Mouse (Mus musculus) ZHBTc4 (cell line): Measurements from ENCODE around the gene Rsc1a1.

Experiments used
- DNase-seq: peaks from one replicate; pipeline ENCODE4 v3.0.0-alpha.2; 2011; ENCODE audit warnings: low read depth, low spot score

Rsc1a1 gene

DNA sequence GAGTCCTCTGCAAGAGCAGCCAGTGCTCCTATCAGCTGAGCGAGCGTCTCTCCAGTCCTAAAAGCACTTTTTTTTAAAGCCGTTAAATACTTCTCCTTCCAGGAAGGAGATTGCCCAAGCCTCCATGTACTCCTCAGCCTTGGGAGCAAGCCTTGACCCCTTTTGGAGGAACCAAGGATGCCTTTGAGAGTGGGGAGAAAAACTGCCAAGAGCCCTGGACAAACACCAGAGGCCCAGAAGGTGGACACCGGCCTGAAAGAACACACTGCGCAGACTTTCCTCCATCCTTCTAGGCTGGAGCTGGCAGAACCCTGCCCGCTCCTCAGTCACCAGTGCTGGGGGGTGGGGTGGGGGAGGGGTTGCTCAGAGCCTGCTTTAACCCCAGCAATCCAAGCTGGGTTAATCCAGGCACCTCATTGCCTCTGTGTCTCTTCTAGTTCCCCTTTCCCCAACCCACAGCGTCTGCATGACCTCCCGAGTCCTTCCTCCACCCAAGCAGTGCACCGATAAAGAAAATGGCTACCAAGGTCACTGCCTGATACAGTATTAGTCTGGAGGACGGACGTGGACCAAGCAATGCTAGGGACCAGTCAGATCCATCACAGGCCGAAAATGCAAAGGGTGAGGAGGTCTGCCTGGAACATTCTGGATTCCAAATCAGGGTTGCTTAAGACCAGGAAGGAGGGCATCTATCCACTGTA, 29.3 kb downstream of the Rsc1a1 start:
- no peak for DNase-seq

- no peak for DNase-seq
Observed at GRCm38 (mm10) chr4:141654509-141654908, 30.9 kb downstream of the Rsc1a1 start.

DNA sequence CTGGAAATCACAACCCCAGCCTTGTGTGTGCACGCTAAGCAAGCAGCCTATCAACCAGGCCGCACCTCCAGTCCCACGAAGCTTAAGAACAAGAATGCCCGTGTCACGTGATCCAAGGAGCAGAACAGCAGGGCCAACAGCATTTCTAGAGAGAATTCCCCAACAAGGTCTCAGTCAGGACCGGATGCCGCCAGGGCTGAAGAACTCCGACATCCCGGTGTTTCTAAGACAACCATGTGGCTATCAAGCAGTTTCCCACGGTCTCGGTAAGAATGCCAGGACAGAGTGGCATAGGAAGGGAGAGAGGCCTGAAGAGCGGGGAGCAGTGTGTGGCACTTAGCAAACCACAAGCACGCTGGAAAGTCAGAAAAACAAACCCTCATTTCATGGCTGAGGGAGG, 31.6 kb downstream of the Rsc1a1 start:
- no peak for DNase-seq

DNA sequence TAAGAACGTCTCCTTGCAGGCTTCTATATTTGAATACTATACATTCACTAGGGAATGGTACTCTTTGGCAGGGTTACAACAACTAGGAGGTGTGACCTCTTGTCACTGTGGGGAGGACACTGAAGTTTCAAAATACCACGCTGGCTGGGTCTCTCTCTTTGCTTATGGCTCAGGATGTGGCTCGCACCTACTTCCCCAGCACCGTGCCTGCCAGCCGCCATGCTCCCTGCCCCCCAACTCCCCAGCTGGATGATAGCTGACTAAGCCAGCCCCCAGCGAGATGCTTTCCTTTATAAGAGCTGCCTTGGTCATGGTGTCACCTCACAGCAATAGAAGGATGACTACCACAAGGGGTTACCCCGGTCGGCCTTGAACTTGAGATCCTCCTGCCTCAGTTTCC, 32.4 kb downstream of the Rsc1a1 start:
- no peak for DNase-seq

- no peak for DNase-seq
Observed at GRCm38 (mm10) chr4:141651944-141652343, 33.5 kb downstream of the Rsc1a1 start.

DNA sequence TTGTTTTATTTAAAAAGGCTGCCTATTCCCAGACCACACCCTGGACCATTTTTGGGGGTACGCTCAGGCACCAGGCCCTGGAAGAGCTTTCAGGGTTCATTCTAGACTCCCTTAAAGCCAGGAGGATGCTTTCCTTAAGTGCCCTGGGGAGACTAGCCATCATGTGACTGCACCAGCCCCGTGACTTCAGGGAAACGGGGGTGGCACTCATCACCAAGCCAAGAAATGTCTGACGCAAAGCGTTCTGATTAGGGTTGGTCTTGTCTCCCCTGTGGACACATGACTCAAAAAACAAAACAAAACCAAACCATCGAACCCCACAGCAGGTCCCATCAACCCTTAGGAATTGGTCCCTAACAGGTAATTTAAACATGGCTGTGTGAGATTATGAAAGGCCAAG, 34.1 kb downstream of the Rsc1a1 start:
- DNase-seq: no peak

GRCm38 (mm10) chr4:141649244-141649643, 36.2 kb downstream of the Rsc1a1 start:
- no peak for DNase-seq

DNA sequence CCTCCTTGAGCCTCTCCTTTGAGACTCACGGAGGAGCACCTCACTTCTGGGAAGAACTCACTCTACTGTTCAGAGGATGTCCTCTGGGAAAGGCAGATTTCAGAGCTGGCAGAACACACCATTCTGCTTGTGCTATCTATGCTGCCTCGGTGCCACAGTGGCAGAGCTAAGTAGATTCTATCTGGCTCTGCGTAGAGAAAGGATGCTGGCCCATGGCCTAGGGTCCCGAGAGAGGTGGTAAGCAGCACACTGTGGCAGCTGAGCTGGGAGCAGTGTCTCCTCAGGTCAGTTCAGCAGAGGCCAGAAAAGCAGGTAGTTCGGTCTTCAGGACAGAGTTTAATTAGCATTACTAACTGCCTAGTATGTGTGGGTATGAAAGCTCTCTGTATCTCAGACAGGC, 37.1 kb downstream of the Rsc1a1 start:
- no peak for DNase-seq

DNA sequence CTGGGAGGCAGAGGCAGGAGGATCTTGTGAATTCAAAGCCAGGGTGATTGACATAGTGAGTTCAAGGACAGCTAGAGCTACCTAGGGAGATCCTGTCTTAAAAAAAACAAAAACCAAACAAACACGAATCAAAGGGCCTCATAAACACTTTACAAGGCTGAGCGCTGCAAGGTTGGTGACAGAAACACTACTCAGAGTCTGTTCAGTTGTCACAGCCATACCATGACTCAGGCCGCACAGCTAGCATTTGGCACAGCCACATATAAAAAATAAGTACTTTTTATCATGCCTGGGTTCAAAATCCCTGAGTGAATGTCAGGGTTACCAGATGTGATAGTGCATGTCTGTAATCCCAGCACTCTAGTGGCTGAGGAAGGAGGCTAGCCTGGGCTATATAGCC, 38.2 kb downstream of the Rsc1a1 start:
- no peak for DNase-seq

DNA sequence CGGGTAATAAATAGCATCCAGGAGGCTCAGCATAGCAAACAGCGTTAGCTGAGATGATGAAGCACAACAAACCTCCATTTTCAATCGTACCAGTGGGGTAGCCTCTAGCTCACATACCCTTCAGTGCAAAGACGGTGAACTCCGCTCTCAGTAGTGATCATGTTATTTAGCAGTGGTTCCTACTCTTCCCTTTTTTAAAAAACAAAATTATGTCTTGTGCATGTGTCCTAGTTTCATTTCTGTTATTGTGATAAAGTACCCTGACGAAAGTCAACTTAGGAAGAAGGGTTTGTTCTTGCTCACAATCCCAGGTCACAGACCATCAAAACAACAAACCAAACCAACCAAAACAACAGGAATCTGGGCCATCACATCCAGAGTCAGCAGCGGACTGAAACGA, 39.4 kb downstream of the Rsc1a1 start:
- DNase-seq: no peak

DNA sequence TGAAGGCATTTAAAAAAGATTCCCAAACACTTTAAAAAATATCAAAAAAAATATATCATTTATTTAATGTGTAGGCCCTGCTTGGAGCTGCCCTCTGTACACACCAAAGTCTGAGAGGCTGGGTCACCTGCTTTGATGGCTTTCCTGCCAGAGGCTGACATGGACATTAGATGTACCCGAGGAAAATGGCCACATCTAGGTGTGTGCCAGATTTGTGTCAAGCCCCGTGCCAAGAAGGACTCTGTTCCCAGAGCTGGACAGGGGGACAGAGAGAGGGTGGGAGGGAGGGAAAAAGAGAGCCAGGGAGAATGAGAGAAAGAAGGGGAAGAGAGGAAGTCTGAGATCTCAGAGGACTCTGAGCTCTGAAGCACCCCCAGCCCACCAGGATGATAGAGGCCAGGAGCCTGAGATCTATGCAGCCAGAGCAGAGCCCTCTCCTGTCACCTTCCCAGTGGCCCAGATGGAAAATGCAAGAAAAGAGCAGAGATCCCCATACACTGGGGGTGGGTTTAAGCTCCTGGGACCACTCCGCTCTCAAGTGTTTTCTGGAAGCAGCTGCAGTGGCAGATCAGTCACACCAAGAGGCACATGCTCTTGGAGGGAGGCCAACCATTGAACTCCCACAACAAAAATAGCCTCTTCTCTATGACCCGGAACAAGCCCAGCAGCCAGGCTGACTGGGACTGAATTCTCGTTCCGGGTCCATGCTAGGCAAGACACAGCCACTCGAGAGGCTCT, 42.1 kb downstream of the Rsc1a1 start:
- DNase-seq: no peak

DNA sequence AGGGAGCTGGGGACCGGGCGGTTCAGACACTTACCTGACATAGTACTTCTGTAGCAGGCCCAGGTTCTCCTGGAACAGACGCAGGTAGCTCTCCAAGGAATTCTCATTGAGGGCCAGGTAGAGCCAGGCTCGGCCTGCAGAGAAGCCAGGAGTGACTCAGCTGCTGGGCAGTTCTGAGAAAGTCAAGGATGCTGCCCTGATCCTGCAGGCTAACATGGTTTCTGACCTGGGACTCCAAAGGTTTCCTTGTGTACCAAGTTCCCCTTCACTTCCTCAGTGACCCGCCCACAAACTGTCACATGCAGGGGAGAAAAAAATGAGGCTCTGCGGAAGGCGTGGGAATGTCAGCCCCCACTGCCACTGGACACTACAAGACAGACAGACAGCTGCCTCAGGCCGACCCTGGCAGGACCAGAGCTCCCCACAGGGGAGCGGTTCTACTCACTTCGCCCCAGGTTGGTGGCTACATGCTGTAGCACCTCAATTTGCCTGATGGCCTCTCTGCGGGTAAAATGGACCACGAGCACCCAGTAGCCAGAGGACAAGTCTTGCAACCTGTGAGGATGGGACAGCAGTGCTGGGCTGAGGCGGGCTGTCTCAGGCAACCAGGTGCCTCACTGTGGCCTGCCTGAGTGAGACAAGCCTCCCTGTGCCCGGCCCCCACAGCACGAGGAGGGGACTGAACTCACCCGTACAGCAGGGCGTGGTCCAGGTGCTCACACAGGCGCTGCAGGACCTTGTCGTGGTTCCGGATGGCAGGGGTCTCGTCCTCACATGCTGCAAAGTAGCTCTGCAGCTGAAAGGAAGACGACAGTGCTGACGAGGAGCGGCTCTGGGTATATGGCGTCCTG, 43.2 kb downstream of the Rsc1a1 start:
- no peak for DNase-seq

GRCm38 (mm10) chr4:141641353-141641771, 44.0 kb downstream of the Rsc1a1 start:
- DNase-seq: peak; percentile 52

DNA sequence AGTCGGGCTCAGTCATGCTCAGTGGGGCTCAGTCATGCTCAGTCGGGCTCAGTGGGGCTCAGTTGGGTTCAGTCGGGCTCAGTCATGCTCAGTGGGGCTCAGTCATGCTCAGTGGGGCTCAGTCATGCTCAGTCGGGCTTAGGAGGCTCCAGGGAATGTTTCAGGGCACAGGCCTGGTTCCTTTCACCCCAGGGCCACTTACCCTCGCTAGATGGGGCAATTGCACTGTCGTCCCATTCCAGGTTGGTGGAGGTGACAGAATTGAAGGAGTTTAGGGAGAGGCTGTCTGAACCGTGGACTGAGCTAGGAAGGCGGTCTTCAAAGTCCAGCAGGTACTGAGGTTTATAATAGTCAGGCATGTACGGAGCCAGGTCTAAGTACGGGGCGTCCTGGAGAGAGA, 45.9 kb downstream of the Rsc1a1 start:
- DNase-seq: no peak

DNA sequence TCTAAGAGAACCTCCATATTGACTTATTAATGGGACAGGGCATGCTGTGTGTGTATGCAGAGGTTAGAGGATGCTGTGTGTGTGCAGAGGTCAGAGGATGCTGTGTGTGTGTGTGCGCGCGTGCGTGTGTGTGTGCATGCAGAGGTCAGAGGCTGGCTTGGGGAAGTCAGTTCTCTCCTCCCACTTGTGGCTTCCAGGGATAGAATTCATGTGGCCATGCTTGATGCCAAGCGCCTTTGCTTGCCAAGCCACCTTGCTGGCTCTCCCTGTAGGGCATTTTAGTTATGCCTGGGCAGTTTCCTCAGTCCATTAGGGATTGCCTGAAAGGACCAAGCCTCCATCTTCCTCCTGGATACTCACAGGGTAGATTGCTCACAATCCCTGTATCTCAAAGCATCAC, 48.7 kb downstream of the Rsc1a1 start:
- no peak for DNase-seq

- no peak for DNase-seq
Observed at GRCm38 (mm10) chr4:141635991-141636390, 49.4 kb downstream of the Rsc1a1 start.
